Mouse (Mus musculus) bone marrow macrophage, adult 2 months (primary cell): ENCODE results near the gene Gtpbp8.

Experiments used
- CTCF ChIP-seq: IDR thresholded peaks from 2 replicates; pipeline ENCODE4 v1.5.1; 2012; ENCODE audit warnings: low read depth, mild to moderate bottlenecking, low read length, moderate library complexity
- POLR2A ChIP-seq: IDR thresholded peaks from 2 replicates; pipeline ENCODE4 v1.6.1; 2012; ENCODE audit warnings: mild to moderate bottlenecking, low read depth, low read length, borderline replicate concordance

DNA sequence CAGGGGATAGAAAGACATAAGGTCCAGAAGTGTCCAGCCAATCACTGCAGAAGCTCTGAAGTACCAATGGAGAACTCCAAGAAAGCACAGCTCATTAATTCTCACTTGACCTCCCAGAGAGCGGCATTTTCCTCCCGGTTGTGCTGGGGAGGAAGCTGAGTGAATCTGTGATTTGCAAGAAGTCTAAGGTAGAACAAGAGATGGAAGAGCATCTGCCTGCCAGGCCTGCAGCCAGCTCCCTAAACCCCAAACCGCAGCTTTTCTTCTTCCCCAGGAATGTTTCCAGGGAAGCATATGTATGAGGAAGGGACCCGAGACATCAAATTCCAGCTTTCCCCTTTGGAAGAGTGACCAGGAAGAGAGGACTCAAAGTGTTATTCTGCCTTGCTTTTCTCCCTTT lies 57.7 kb downstream of the Gtpbp8 start:
- TF ChIP-seq CTCF (no peak), POLR2A (no peak)
